Mouse (Mus musculus): Measurements from ENCODE around the gene Cpox. TPM values are rescaled to one million over a fixed set of nuclear protein-coding genes. Genes with fewer than 3 reads are reported as not detected.

Gene Cpox
- total and polyA plus RNA-seq, 3 experiments, result 14.8 to 41.1 (median 39.1) TPM

DNA sequence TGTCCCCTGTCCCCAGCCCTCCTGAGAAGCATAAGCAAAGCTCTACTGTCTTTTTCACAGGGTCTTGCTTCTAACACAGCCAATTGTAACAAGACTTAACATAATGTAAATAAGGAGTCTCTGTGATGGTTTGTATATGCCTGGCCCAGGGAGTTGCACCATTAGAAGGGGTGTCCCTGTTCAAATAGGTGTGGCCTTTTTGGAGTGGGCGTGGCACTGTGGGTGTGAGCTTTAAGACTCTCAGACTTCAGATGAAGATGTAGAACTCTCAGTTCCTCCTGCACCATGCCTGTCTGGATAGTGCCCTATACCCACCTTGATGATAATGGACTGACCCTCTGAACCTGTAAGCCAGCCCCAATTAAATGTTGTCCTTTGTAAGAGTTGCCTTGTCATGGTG is 68.7 kb downstream of the Cpox start:
- Histone ChIP-seq H3K27me3 (ENCODE audit: control insufficient read depth, insufficient read depth, low read length) (no peaks in the 10 kb centered on the region), H3K4me3 (no peak overlapping the region), H3K79me2 (replicated peaks; ENCODE audit: control insufficient read depth, insufficient read depth, low read length) (no peaks in the 10 kb centered on the region), H3K4me1 (ENCODE audit: control insufficient read depth, insufficient read depth, low read length) (no peaks in the 10 kb centered on the region), H3K36me3 (ENCODE audit: control insufficient read depth, insufficient read depth, low read length) (no peaks in the 10 kb centered on the region), H3K27ac (no peak overlapping the region), H3K9ac (ENCODE audit: low read depth, low read length) (no peak overlapping the region)
- WGBS, result 96% methylated on average over 1 of the region's 1 CpGs
- no peak for TF ChIP-seq CTCF (IDR thresholded peaks at IDR 0.05)
- TF ChIP-seq EP300 (IDR thresholded peaks at IDR 0.05; ENCODE audit: insufficient read depth, low read depth, low read length), result no peak
- no peak for TF ChIP-seq POLR2A (IDR thresholded peaks at IDR 0.05; ENCODE audit: insufficient read depth, low read depth, low read length)
- intact Hi-C loops (cut with DNase I), result loop anchor here (5.0 to 10.0 kb wide), 2 partner anchors 111 to 834 kb away; no protein-coding TSS in a partner anchor
- DNase-seq, result no peak

DNA sequence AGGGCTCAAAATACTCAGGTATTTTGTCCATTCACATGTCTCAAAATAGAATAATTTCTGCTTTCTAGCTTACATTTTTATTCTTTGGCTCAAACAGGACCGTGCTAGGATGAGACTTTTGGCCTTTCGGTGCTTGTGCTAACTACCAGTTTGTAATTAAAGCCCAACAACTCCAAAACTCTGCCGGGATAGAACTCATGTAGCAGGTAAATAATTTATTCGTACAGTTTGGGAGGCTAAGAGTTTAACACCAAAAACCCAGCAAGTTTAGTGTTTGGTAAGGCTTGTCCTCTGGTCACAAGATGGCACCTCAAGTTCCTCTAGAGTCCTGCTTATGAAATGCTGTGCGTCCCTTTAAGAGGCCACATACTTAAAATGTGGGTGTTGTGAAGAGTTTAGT is 70.7 kb downstream of the Cpox start:
- Histone ChIP-seq H3K79me2 (replicated peaks; ENCODE audit: control insufficient read depth, insufficient read depth, low read length) (no peaks in the 10 kb centered on the region), H3K27ac (no peak overlapping the region), H3K36me3 (ENCODE audit: control insufficient read depth, insufficient read depth, low read length) (no peaks in the 10 kb centered on the region), H3K4me1 (ENCODE audit: control insufficient read depth, insufficient read depth, low read length) (no peaks in the 10 kb centered on the region), H3K9ac (ENCODE audit: low read depth, low read length) (no peak overlapping the region), H3K4me3 (no peak overlapping the region), H3K27me3 (ENCODE audit: control insufficient read depth, insufficient read depth, low read length) (no peaks in the 10 kb centered on the region)
- 96% methylated on average over 5 of the region's 5 CpGs for WGBS
- TF ChIP-seq CTCF (IDR thresholded peaks at IDR 0.05) (no peak), EP300 (IDR thresholded peaks at IDR 0.05; ENCODE audit: insufficient read depth, low read depth, low read length) (no peak), POLR2A (IDR thresholded peaks at IDR 0.05; ENCODE audit: insufficient read depth, low read depth, low read length) (no peak)
- intact Hi-C loops (cut with DNase I), result no loop called here
- DNase-seq, result no peak

DNA sequence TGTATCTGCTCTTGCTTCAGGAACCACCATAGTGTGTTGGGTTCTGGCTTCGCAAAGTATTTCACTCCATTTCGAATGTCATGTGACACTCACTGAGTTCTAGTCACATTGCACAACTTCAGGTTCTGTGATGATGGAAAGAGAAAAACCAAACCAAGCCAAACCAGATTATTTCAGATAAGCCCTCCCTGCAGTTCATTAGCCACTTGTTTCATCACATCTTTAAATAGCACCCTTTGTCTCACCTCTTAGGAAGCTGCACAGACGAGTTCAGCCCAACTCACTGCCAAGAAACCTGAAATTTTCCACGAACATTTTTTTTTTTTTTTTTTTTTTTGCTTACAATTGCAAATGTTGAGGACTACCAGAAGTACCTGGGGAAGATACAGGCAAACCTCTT is 76.6 kb downstream of the Cpox start:
- Histone ChIP-seq H3K27me3 (ENCODE audit: control insufficient read depth, insufficient read depth, low read length) (no peaks in the 10 kb centered on the region), H3K4me1 (ENCODE audit: control insufficient read depth, insufficient read depth, low read length) (no peaks in the 10 kb centered on the region), H3K4me3 (no peak overlapping the region), H3K9ac (ENCODE audit: low read depth, low read length) (no peak overlapping the region), H3K27ac (no peak overlapping the region), H3K79me2 (replicated peaks; ENCODE audit: control insufficient read depth, insufficient read depth, low read length) (no peaks in the 10 kb centered on the region), H3K36me3 (ENCODE audit: control insufficient read depth, insufficient read depth, low read length) (no peaks in the 10 kb centered on the region)
- WGBS, result 31% methylated on average over 4 of the region's 4 CpGs
- TF ChIP-seq EP300 (IDR thresholded peaks at IDR 0.05; ENCODE audit: insufficient read depth, low read depth, low read length) (no peak), CTCF (IDR thresholded peaks at IDR 0.05) (no peak), POLR2A (IDR thresholded peaks at IDR 0.05; ENCODE audit: insufficient read depth, low read depth, low read length) (no peak)
- DNase-seq, result no peak
- intact Hi-C loops (cut with DNase I), result no loop called here

DNA sequence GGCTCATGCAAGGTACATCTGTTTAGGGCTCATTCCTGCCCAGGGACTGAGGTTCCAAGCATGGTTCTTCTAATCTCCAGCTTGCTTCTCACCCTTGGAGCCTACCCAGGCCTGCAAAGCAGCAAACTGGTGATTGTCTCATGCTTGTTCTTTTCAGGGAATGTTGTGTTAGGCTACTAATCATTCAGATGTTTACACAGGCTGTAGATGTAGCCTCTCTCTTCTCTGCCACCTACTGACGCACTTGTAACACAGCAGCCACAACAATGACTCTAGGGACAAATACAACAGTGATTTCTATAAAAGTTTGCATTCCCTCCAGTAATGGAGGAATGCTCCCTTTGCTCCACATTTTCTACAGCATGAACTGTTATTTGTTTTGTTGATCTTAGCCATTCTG is 81.2 kb downstream of the Cpox start:
- intact Hi-C loops (cut with DNase I), result loop anchor here (2.0 to 5.0 kb wide), 3 partner anchors 123 to 449 kb away; no protein-coding TSS in a partner anchor
- TF ChIP-seq EP300 (IDR thresholded peaks at IDR 0.05; ENCODE audit: insufficient read depth, low read depth, low read length) (no peak), CTCF (IDR thresholded peaks at IDR 0.05) (peak; percentile 77), POLR2A (IDR thresholded peaks at IDR 0.05; ENCODE audit: insufficient read depth, low read depth, low read length) (no peak)
- 22% methylated on average over 1 of the region's 1 CpGs for WGBS

DNA sequence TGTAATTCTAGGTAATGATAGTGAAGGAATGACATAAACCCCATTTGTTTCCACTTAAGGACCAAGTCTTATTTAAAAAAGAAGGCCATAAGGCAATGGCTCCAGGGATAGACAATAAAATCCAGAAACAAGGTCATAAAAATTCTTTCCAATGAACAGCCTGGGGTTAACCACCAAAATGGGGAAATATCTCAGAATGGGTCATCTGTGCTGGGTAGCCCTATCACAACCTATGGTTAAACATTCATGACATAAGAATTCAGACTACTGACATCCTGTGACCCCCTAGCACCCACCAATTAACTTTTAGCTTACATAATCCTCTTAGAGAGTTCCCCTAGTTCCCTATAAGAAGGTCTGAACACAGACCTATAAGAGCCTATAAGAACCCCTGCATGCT is 86.1 kb downstream of the Cpox start:
- intact Hi-C loops (cut with DNase I), result no loop called here

More for the DNA sequence above, 81.2 kb downstream of the Cpox start:
- no peak overlapping the region for H3K27ac ChIP-seq
- no peaks in the 10 kb centered on the region for H3K36me3 ChIP-seq (ENCODE audit: control insufficient read depth, insufficient read depth, low read length)
- no peak for DNase-seq
- H3K4me1 ChIP-seq (ENCODE audit: control insufficient read depth, insufficient read depth, low read length), result no peaks in the 10 kb centered on the region
- H3K4me3 ChIP-seq, result no peak overlapping the region
- no peaks in the 10 kb centered on the region for H3K79me2 ChIP-seq (replicated peaks; ENCODE audit: control insufficient read depth, insufficient read depth, low read length)
- H3K27me3 ChIP-seq (ENCODE audit: control insufficient read depth, insufficient read depth, low read length), result no peaks in the 10 kb centered on the region
- H3K9ac ChIP-seq (ENCODE audit: low read depth, low read length), result no peak overlapping the region

DNA sequence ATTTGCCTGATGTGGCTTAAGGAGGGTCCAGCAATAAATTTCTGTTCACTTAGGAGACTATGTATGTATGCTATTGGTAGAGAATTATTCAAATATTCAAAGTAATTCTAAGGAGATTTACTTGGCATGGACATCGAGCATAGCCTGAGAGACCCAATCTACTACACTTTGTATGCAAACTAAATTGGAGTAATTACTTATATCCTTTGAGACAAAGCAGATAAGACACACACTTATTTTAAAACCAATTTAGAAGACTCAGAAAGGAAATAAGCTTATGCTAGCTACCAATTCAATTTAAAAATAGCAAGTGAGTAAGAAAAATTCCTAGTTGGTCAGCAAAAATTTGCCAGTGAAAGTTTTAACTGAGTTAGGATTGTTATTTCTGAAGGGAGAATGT is 93.0 kb downstream of the Cpox start, which contains the start of gene Olfr172:
TSS of gene Olfr172 (minus strand) at position 101 of the 400 bp plus-strand sequence.
- Histone ChIP-seq H3K9ac (ENCODE audit: low read depth, low read length) (no peak within 1 kb of the TSS), H3K36me3 (ENCODE audit: control insufficient read depth, insufficient read depth, low read length) (no peaks in the 10 kb centered on the region), H3K27ac (no peak within 1 kb of the TSS), H3K4me3 (no peak within 1 kb of the TSS), H3K79me2 (replicated peaks; ENCODE audit: control insufficient read depth, insufficient read depth, low read length) (no peaks in the 10 kb centered on the region), H3K27me3 (ENCODE audit: control insufficient read depth, insufficient read depth, low read length) (no peaks in the 10 kb centered on the region), H3K4me1 (ENCODE audit: control insufficient read depth, insufficient read depth, low read length) (no peaks in the 10 kb centered on the region)
- 73% methylated on average over 1 of the region's 1 CpGs for WGBS
- intact Hi-C loops (cut with DNase I), result no loop called here
- TF ChIP-seq EP300 (IDR thresholded peaks at IDR 0.05; ENCODE audit: insufficient read depth, low read depth, low read length) (no peak), CTCF (IDR thresholded peaks at IDR 0.05) (no peak), POLR2A (IDR thresholded peaks at IDR 0.05; ENCODE audit: insufficient read depth, low read depth, low read length) (no peak)
- DNase-seq, result no peak

More for the DNA sequence above, 86.1 kb downstream of the Cpox start:
- H3K4me3 ChIP-seq, result no peak overlapping the region
- no peak for TF ChIP-seq CTCF (IDR thresholded peaks at IDR 0.05)
- no peak for TF ChIP-seq POLR2A (IDR thresholded peaks at IDR 0.05; ENCODE audit: insufficient read depth, low read depth, low read length)
- TF ChIP-seq EP300 (IDR thresholded peaks at IDR 0.05; ENCODE audit: insufficient read depth, low read depth, low read length), result no peak
- H3K4me1 ChIP-seq (ENCODE audit: control insufficient read depth, insufficient read depth, low read length), result no peaks in the 10 kb centered on the region
- no peak overlapping the region for H3K9ac ChIP-seq (ENCODE audit: low read depth, low read length)
- H3K36me3 ChIP-seq (ENCODE audit: control insufficient read depth, insufficient read depth, low read length), result no peaks in the 10 kb centered on the region
- no peak for DNase-seq
- no peaks in the 10 kb centered on the region for H3K27me3 ChIP-seq (ENCODE audit: control insufficient read depth, insufficient read depth, low read length)
- H3K79me2 ChIP-seq (replicated peaks; ENCODE audit: control insufficient read depth, insufficient read depth, low read length), result no peaks in the 10 kb centered on the region
- H3K27ac ChIP-seq, result no peak overlapping the region

Small RNA genes lying within 50 kb of the gene (microRNA-seq; reads per million reads assigned to microRNA genes)
- 0 reads per million in 2 experiments for gene Gm27564

Other genes starting within 250 kb of the Cpox start
- gene St3gal6, start 146.0 kb upstream of the Cpox start, total RNA-seq (2021), result 10 to 100 TPM; 37.7 to 47.0 TPM
- gene St3gal6, start 146.0 kb upstream of the Cpox start, polyA plus RNA-seq (2012; rRNA removed), result 29.6 and 33.7 TPM in 2 replicates
- gene Gm813, start 53.3 kb upstream of the Cpox start, total RNA-seq (2021), result not detected
- gene Gm813, start 53.3 kb upstream of the Cpox start, polyA plus RNA-seq (2012; rRNA removed), result not detected in 2 replicates
- gene E330017A01Rik, start 31.6 kb upstream of the Cpox start, total RNA-seq (2021), result not detected
- not detected in 2 replicates for gene E330017A01Rik, start 31.6 kb upstream of the Cpox start, polyA plus RNA-seq (2012; rRNA removed)
- not detected for gene Gpr15, start 48.8 kb downstream of the Cpox start, total RNA-seq (2021)
- gene Gpr15, start 48.8 kb downstream of the Cpox start, polyA plus RNA-seq (2012; rRNA removed), result 0.08 TPM in 1 of 2 replicates, not detected in the other
- 10 to 100 TPM; 56.2 to 58.8 TPM for gene Cldnd1, start 57.6 kb downstream of the Cpox start, total RNA-seq (2021)
- gene Cldnd1, start 57.6 kb downstream of the Cpox start, polyA plus RNA-seq (2012; rRNA removed), result 47.3 and 66.6 TPM in 2 replicates
- gene Olfr172, start 92.9 kb downstream of the Cpox start, total RNA-seq (2021), result not detected
- not detected in 2 replicates for gene Olfr172, start 92.9 kb downstream of the Cpox start, polyA plus RNA-seq (2012; rRNA removed)
- gene Olfr173, start 130.0 kb downstream of the Cpox start, total RNA-seq (2021), result not detected
- not detected in 2 replicates for gene Olfr173, start 130.0 kb downstream of the Cpox start, polyA plus RNA-seq (2012; rRNA removed)
- not detected for gene Olfr175-ps1, start 156.5 kb downstream of the Cpox start, total RNA-seq (2021)
- gene Olfr175-ps1, start 156.5 kb downstream of the Cpox start, polyA plus RNA-seq (2012; rRNA removed), result not detected in 2 replicates
- gene Olfr177, start 204.5 kb downstream of the Cpox start, total RNA-seq (2021), result not detected
- gene Olfr177, start 204.5 kb downstream of the Cpox start, polyA plus RNA-seq (2012; rRNA removed), result not detected in 2 replicates
- not detected for gene Olfr178, start 221.8 kb downstream of the Cpox start, total RNA-seq (2021)
- gene Olfr178, start 221.8 kb downstream of the Cpox start, polyA plus RNA-seq (2012; rRNA removed), result not detected in 2 replicates